8 mouse cellular contexts compared by ENCODE assay signal in the genomic region with DNA sequence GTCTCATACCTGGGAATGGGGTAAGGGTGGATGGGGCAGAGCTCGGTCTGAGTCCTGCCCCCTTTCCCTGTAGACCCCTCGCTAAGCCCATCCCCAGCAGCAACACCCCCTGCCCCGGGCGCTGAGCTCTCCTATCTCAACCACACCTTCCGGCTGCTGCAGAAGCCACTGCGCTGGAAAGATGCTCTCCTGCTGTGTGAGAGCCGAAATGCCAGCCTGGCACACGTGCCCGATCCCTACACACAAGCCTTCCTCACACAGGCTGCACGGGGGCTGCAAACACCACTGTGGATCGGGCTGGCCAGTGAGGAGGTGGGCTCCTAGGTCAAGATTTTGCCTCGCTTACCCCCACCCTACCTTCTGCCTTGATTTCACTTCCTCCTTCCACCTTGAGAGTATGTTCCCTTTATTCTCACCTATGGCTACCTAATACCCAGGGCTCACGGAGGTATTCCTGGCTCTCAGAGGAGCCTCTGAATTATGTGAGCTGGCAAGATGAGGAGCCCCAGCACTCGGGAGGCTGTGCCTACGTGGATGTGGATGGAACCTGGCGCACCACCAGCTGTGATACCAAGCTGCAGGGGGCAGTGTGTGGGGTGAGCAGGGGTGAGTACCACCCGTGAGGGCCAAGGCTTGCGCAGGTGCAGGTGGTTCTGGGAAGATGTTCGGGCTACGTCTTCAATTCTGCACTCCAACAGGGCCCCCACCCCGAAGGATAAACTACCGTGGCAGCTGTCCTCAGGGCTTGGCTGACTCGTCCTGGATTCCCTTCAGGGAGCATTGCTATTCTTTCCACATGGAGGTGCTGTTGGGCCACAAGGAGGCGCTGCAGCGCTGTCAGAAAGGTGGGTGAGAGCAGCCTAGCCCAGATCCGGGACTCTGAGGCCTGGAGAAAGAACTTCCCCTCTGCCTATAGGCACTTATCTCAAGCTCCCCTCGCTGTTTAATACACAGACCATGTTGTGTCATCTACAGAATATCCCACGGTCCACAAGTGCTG. TPM values are rescaled to one million over a fixed set of nuclear protein-coding genes. Genes with fewer than 3 reads are reported as not detected.
DNase-seq lines count a peak whose midpoint lies in the region; ATAC-seq and TF ChIP-seq lines count a peak whose summit lies in the region.

No protein-coding gene starts in this region.

- peaks cover 23% of the 10 kb centered on the region for H3K4me1 ChIP-seq in E14TG2a.4 (replicated peaks; ENCODE audit: low read depth, low read length)
- H3K4me1 ChIP-seq in forebrain, embryonic 12.5 days = peaks cover 8% of the 10 kb centered on the region; the same call in 1 of the 2 replicates
- H3K4me1 ChIP-seq in heart, postnatal 0 days (ENCODE audit: control insufficient read depth, insufficient read depth) = peaks cover 4% of the 10 kb centered on the region; the same call in 1 of the 2 replicates
- H3K4me1 ChIP-seq in liver, embryonic 15.5 days (replicated peaks) = peaks cover 42% of the 10 kb centered on the region
- H3K4me1 ChIP-seq in neural tube, embryonic 13.5 days (replicated peaks) = peaks cover 3% of the 10 kb centered on the region; the same call in 1 of the 2 replicates
- peaks cover 9% of the 10 kb centered on the region for H3K4me1 ChIP-seq in testis, adult 2 months (ENCODE audit: control insufficient read depth, insufficient read depth, low read length)

- no peak for TF ChIP-seq POLR2A in testis, adult 2 months (IDR thresholded peaks at IDR 0.05; ENCODE audit: control insufficient read depth, low read depth, low read length)

- peak; percentile 79 for DNase-seq in c-Kit-positive CD71-negative TER-119-negative erythroid progenitor cells, embryonic 14.5 days (ENCODE audit: low read depth)
- peak; percentile 83 for DNase-seq in heart, postnatal 0 days (ENCODE audit: low spot score)
- peak; percentile 79 to 96 for DNase-seq in kidney, postnatal 36 days

- TF ChIP-seq EP300 in heart, postnatal 0 days (IDR thresholded peaks at IDR 0.05; ENCODE audit: low read depth) = no peak

- no peak overlapping the region for H3K4me3 ChIP-seq in E14TG2a.4 (replicated peaks; ENCODE audit: low read length)
- no peak overlapping the region for H3K4me3 ChIP-seq in forebrain, embryonic 12.5 days (replicated peaks)
- no peak overlapping the region for H3K4me3 ChIP-seq in heart, postnatal 0 days (ENCODE audit: low read depth, low read length)
- no peak overlapping the region for H3K4me3 ChIP-seq in liver, embryonic 15.5 days (replicated peaks)
- no peak overlapping the region for H3K4me3 ChIP-seq in neural tube, embryonic 13.5 days
- H3K4me3 ChIP-seq in testis, adult 2 months (ENCODE audit: control insufficient read depth, low read depth, low read length) = no peak overlapping the region

- peak; percentile 64 for TF ChIP-seq CTCF in E14TG2a.4 (conservative IDR thresholded peaks at IDR 0.05; ENCODE audit: low read length)
- peak; percentile 91 for TF ChIP-seq CTCF in heart, postnatal 0 days (IDR thresholded peaks at IDR 0.05; ENCODE audit: low read depth)
- peak; percentile 77; the same call in 1 of the 2 replicates for TF ChIP-seq CTCF in testis, adult 2 months (IDR thresholded peaks at IDR 0.05; ENCODE audit: control insufficient read depth, insufficient read depth, insufficient replicate concordance, low read depth, low read length)

- H3K36me3 ChIP-seq in E14TG2a.4 (ENCODE audit: insufficient read depth, low read length) = no peaks in the 10 kb centered on the region
- H3K36me3 ChIP-seq in forebrain, embryonic 12.5 days (replicated peaks) = peaks cover 31% of the 10 kb centered on the region
- no peaks in the 10 kb centered on the region for H3K36me3 ChIP-seq in heart, postnatal 0 days (replicated peaks; ENCODE audit: control insufficient read depth, insufficient read depth, low read length)
- no peaks in the 10 kb centered on the region for H3K36me3 ChIP-seq in liver, embryonic 15.5 days (replicated peaks)
- H3K36me3 ChIP-seq in neural tube, embryonic 13.5 days = no peaks in the 10 kb centered on the region
- H3K36me3 ChIP-seq in testis, adult 2 months (ENCODE audit: control insufficient read depth, insufficient read depth, low read length) = no peaks in the 10 kb centered on the region

- H3K9me3 ChIP-seq in E14TG2a.4 (ENCODE audit: low read length) = no peaks in the 10 kb centered on the region
- H3K9me3 ChIP-seq in forebrain, embryonic 12.5 days = no peaks in the 10 kb centered on the region
- no peaks in the 10 kb centered on the region for H3K9me3 ChIP-seq in heart, postnatal 0 days (replicated peaks; ENCODE audit: control insufficient read depth, low read length)
- no peaks in the 10 kb centered on the region for H3K9me3 ChIP-seq in liver, embryonic 15.5 days (replicated peaks)
- H3K9me3 ChIP-seq in neural tube, embryonic 13.5 days = no peaks in the 10 kb centered on the region

- no peak overlapping the region for H3K27ac ChIP-seq in forebrain, embryonic 12.5 days
- no peak overlapping the region for H3K27ac ChIP-seq in heart, postnatal 0 days (ENCODE audit: low read depth)
- H3K27ac ChIP-seq in liver, embryonic 15.5 days (replicated peaks) = no peak overlapping the region
- H3K27ac ChIP-seq in neural tube, embryonic 13.5 days (replicated peaks) = no peak overlapping the region
- H3K27ac ChIP-seq in testis, adult 2 months (ENCODE audit: control insufficient read depth, insufficient read depth, low read depth, low read length) = no peak overlapping the region

- H3K27me3 ChIP-seq in E14TG2a.4 (ENCODE audit: insufficient read depth, low read length) = peaks cover 5% of the 10 kb centered on the region; the same call in 1 of the 2 replicates
- no peaks in the 10 kb centered on the region for H3K27me3 ChIP-seq in forebrain, embryonic 12.5 days
- no peaks in the 10 kb centered on the region for H3K27me3 ChIP-seq in heart, postnatal 0 days (ENCODE audit: control insufficient read depth, insufficient read depth, low read length)
- H3K27me3 ChIP-seq in liver, embryonic 15.5 days = no peaks in the 10 kb centered on the region
- no peaks in the 10 kb centered on the region for H3K27me3 ChIP-seq in neural tube, embryonic 13.5 days
- no peaks in the 10 kb centered on the region for H3K27me3 ChIP-seq in testis, adult 2 months (ENCODE audit: control insufficient read depth, insufficient read depth, low read length)

- H3K9ac ChIP-seq in forebrain, embryonic 12.5 days = no peak overlapping the region
- no peak overlapping the region for H3K9ac ChIP-seq in heart, postnatal 0 days (replicated peaks; ENCODE audit: low read depth, low read length)
- H3K9ac ChIP-seq in liver, embryonic 15.5 days = no peak overlapping the region
- H3K9ac ChIP-seq in neural tube, embryonic 13.5 days = no peak overlapping the region

- ATAC-seq in forebrain, embryonic 12.5 days (ENCODE audit: low FRiP score) = peak; percentile 76
- ATAC-seq in heart, postnatal 0 days (ENCODE audit: insufficient read depth, low read depth) = peak; percentile 71
- peak; percentile 47; the same call in 1 of the 2 replicates for ATAC-seq in liver, embryonic 15.5 days (ENCODE audit: insufficient read depth)
- ATAC-seq in neural tube, embryonic 13.5 days (ENCODE audit: low read depth) = peak; percentile 76

- no peak overlapping the region for H3K4me2 ChIP-seq in forebrain, embryonic 12.5 days
- 0 out of 2 replicates have a peak overlapping the region, but pooled peaks have one; percentile 16 for H3K4me2 ChIP-seq in heart, postnatal 0 days (ENCODE audit: low read depth, low read length)
- H3K4me2 ChIP-seq in liver, embryonic 15.5 days = no peak overlapping the region
- H3K4me2 ChIP-seq in neural tube, embryonic 13.5 days = no peak overlapping the region

- WGBS in forebrain, embryonic 12.5 days = 68% methylated on average over 28 of the region's 28 CpGs
- WGBS in heart, postnatal 0 days = 52% methylated on average over 28 of the region's 28 CpGs
- WGBS in liver, embryonic 15.5 days (ENCODE audit: insufficient replicate concordance) = 45% methylated on average over 28 of the region's 28 CpGs
- 61% methylated on average over 28 of the region's 28 CpGs for WGBS in neural tube, embryonic 13.5 days

RNA-seq across cellular contexts. Expression of a gene that starts 55.0 kb away (rescaled TPM):
- polyA plus RNA-seq in forebrain, embryonic 12.5 days (2016; fragmentation: Nextera tagmentation; extraction: Ambion mirVana) = 14.9 and 15.1 TPM in 2 replicates
- 22.6 and 32.2 TPM in 2 replicates for total RNA-seq in heart, postnatal 0 days (2014; rRNA removed; ENCODE audit: low replicate concordance)
- polyA plus RNA-seq in heart, postnatal 0 days (2015; fragmentation: Nextera tagmentation; extraction: Ambion mirVana) = 3.0 and 3.1 TPM in 2 replicates
- polyA plus RNA-seq in liver, embryonic 15.5 days (2015; fragmentation: Nextera tagmentation; extraction: Ambion mirVana) = 0.64 and 0.77 TPM in 2 replicates
- polyA plus RNA-seq in neural tube, embryonic 13.5 days (2015; fragmentation: Nextera tagmentation; extraction: Ambion mirVana) = 5.0 and 5.7 TPM in 2 replicates
- 1.2 and 1.5 TPM in 2 replicates for polyA plus RNA-seq in testis, adult 2 months (2012; rRNA removed)
